Mouse (Mus musculus) adrenal gland (tissue): ENCODE measurements around the gene Gm17079.
"Not testable (repeated sequence)": the region's sequence is repeated elsewhere in the genome, so short reads cannot be mapped to it uniquely, and the experiment has no call there.

Source experiments
- intact Hi-C: fragments of 180-260 bp; cut with DNase I; formaldehyde crosslinking; loops from one replicate; pipeline ENCODE4 v1.15.1; 2025
- long read RNA-seq, 2 experiments: library from polyadenylated mRNA; unstranded; transcript quantifications; one replicate each; pipeline ENCODE4 v2.0.0; 2020; ENCODE audit warnings: borderline replicate concordance in 1 of 2; ENCODE audit not compliant: insufficient replicate concordance in 1 of 2

The Gm17079 gene
- long read RNA-seq, experiment 1: 0 reads
- long read RNA-seq, experiment 2: 0 reads

DNA sequence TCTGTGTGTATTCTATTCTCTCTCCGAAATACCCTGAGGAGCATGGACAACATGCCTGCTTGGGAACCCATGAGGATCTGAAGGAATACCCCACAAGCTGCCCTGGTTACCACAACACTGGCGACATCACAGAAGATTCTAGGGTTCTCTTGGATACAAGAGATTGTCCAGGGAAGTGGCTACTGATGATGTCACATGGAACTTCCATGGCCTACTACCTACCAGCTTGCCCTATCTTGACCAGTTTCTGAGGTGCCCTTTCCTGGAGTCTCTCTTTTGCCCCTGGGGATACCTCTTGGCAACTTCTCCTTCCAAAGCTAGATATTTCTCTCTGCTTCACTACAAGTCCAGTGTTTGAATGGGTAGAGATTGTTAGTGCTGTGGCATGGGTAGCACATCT, at the start of gene Gm17079:
Gene Gm17079 (minus strand): TSS at position 101 of the 400 bp plus-strand sequence.
- intact Hi-C loops: not testable (repeated sequence)

DNA sequence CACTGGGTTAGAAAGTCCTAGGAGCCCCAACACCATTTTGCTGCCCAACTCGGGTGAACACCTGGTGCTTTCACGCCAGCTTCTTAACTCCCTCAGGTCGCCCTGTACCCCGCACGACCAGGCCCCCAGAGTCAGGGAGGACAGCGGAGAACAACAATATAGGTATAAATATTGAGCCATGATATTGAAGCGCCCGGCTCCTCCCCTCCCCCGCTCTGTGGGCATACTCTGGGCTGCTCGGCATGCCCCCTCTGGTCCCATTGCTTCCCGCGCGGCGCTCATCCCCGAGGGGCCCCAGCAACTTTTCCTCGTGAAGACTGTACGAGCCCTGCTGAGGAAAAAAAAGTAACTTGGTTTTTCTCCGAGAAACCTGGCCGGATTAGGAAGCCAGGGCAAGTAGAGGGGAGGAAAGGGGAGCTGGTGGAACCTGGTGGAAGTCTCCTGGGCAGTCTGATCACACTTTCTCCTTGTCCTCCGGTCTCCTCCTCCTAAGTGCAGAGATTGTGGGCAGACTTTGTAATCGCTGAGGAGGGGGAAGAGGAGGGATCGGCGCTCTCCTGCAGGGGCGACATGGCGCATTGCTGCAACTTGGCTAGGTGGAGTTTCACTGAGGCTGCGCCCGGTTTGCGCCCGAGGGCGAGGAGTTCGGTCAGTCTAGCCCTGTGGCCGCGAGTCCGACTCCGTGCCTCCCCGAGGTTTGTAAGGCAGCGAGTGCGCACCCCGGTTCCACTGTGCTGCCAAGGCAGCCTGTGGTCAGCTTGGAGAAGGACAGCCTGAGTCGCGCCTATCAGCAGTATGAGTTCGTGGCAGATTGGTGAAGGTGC, 45.3 kb upstream of the Gm17079 start:
- intact Hi-C loops: no loop called here

DNA sequence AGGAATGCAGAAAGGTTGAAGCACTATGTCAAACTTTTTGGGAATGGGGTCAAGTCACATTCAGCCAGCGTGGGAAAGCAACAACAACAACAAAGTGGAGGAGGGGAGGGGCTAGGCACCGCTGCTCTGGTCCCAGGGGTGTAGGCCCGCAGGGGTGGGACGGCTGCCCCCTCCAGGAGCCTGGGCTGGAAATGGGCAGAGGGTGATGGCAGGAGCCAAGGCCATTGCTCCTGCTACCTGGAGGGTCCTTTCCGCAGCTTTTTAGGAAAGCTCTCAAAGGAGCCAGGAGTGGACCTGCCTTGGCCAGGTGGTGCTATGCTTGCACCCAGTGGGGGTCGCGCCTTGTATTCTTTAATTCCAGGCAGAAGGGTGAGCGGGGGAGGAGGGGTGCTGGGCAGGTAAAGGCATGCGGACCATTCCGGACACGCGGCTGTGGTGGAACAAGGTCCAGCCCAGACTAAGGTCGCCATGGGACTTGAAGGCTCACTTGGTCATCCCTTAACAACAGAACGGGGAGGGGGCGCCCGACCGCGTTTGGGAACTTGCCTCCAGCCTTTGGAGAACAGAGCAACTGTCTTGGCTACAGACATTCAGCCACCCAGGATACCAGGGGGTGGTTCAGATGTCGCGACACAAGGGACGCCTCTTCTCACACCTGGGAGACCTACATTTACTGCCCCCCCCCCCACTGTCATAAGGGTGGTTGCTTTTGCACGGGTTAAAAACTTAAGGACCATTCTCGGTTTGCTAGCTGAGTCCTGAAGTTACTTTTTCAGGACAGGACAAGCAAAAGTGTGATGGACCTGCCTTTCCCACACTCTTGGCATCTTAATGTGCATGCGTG, 44.1 kb upstream of the Gm17079 start:
- intact Hi-C loops: no loop called here

DNA sequence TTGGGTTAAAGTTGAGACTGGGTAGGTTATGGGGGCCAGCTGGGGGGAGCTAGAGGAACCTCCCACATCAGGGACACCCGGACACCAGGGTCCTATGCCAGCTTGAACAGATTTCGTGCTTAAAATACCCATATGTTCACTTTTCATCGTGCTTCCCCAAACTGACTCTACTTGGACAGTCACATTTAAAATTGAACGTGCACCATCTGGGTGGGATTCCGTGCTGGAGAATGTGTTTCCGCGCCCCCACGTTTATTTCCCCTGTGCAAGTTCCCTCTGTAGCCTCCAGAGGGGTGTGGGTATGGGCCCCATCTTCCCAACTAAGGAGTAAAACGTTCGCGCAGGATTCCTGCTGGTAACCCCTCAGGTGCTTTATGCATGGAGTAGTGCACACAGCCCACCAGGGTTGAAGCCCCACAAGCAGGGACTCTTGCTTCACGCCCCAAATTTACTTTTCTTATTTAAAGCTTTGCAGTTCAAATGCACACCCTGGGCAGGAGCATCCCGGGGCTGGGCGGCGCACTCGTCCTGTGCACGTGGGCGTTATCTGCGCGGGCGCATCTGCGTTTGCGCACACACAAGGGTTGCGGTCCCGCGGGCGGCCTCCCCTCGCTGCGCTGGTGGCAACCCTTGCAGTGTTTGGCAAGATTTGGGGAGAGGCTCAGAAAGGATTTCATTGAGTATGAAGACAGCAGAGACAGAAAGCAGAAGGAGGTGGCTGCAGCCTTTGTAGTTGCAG, 43.3 kb upstream of the Gm17079 start:
- intact Hi-C loops: no loop called here

DNA sequence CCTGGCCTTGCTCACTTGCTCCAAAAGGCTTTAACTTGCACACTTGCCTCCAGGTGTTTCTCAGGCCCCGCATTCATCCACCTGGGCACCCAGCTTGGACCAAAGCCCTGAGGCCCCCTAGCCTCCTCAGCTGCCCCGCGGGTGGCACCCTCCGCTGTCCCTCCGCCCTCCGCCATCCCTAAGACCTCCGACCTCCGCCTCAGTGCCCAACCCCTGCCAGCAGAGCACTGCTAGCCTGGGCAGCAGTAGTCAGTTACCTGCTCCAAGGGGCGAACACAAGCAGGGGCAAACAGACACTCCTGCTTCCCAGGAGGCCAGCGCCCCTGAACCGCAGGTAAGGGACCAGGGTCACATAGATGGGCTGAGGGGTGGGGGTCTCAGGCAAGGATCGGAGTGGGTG, 42.7 kb upstream of the Gm17079 start:
- intact Hi-C loops: no loop called here

DNA sequence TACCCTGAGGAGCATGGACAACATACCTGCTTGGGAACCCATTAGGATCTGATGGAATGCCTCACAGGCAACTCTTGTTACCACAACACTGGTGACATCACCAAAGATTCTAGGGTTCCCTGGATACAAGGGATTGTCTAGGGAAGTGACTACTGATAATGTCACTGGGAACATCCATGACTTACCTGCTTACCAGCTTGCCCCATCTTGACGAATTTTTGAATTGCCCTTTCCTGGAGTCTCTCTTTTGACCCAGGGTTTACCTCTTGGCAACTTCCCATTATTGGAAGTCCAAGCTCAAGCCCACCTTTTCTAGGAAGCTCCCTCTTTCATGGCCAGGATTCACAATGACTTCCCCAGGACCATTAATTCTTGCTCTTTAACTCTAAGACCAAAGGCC, 21.8 kb upstream of the Gm17079 start, which contains the start of gene Gm5800:
Gene Gm5800 (minus strand): TSS at position 101 of the 400 bp plus-strand sequence.
- intact Hi-C loops: no loop called here

DNA sequence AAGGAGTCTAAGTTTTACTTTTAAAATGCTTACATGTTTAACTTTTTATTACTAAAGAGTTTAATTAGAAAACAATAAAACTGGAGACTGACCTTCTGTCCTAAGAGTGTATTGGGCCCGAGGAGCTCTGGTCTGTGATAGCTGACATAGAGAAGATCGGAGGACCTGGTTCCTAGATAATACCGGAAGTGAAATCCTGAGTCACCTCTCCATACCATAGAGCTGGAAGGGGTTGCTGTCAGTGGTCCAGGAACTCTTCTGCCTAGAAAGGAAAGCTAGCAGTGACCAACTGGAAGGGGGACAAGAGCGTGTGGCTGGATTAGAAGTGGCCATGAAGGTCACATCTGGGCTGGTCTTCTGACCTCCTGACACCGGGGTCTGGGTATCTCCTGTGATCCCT, 18.0 kb downstream of the Gm17079 start:
- intact Hi-C loops: no loop called here
